Mouse (Mus musculus) left cerebral cortex, adult 9 months (tissue): ENCODE results near the gene Ugt1a5.

ENCODE experiments used
- DNase-seq, 2 experiments: peaks; one replicate each; pipeline ENCODE4 v3.0.0; 2022; ENCODE audit warnings: low spot score in 2 of 2

Ugt1a5 gene

DNA sequence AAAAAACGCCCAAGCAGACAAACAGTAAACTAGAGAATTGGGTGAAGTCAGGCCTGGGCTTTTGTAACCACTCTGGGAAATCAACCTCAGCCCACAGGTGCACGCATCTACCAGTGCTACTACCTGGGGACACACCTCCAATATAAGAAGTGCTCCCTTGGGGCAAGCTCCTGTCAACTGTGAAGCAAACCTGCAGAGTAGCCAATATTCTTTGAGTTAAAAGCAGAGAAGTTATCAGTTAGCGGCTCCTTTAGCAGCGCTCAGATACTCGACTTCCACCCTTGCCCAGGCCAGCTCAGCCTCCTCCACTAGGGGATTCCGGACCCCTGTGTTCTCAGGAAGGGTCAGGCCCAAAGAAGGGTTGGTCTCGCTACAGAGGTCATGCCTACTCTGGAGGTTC lies 95.9 kb downstream of the Ugt1a5 start:
- DNase-seq = no peak

- no peak for DNase-seq
These were observed 96.4 kb downstream of the Ugt1a5 start for GRCm38 (mm10) chr1:88262255-88262654.

GRCm38 (mm10) chr1:88262961-88263360 lies 97.1 kb downstream of the Ugt1a5 start:
- no peak for DNase-seq

GRCm38 (mm10) chr1:88263778-88264177 lies 98.0 kb downstream of the Ugt1a5 start:
- no peak for DNase-seq

DNA sequence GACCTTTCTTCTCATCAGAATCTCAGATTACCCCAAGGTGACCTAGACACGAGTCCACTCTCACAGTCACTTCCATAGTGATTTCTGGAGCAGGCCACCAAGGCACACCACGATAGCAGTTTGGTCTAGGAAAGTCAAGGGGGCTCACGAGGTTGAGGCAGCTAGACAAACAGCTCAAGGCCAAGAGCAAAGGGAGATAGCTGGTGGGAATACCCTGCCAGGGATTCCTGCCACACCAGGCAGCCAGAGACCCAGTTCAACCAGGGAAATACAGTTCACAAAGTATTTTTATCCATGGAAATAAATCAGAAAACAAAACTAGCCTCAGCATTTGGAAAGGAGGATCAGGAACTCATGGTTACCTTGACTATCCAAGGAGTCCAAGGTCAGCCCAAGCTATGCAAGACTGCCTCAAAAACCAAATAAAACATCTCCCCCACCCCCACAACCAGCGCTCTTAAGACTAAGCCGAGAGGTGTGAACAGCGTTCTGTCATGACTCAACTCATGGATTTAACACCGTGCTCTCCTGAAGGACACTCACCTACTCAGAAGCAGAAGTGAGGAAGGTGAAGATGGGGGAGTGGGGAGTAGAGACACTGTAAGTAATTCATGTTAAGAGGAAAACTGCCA lies 98.5 kb downstream of the Ugt1a5 start:
- no peak for DNase-seq

DNA sequence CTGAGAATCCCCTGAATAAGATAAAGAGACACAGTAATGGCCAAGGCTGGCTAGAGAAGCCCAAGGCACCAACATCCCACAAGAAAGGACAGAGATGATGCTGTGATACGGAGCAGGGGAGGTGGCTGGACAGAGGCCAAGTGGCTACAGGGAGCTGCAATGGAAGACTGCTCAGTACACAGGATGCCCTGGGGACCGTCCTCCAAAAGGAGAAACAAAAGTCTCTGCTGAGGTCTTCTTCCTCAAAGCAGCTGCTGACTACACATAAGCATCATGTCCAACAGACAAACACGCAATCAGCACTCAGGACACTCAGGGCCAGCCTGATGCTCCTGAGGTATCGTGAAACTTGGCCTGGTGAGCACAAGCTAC lies 99.0 kb downstream of the Ugt1a5 start:
- DNase-seq = no peak

DNA sequence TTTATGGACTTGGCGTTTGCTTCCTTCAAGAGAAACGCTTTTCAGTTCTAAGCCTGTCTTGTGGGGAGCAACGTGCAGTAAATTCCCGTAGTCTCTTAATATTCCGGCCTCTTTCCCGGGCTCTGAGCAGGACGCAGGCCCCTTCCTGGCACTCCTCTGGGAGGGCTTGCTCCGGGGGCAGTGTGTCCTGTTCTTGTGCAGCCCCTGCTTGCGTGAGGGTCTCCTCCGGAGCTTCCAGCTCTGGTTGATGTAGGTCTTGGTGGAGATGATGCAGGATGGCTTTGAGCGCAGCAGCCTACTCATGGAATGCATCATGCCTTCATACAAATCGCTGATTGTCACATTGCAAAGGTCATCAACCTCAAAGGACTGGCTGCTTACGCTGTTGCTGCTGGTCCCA lies 100.3 kb downstream of the Ugt1a5 start:
- DNase-seq = no peak

GRCm38 (mm10) chr1:88267489-88267888 lies 101.7 kb downstream of the Ugt1a5 start:
- DNase-seq = no peak

GRCm38 (mm10) chr1:88268070-88268469 lies 102.3 kb downstream of the Ugt1a5 start:
- no peak for DNase-seq
